Mouse (Mus musculus) brain, embryonic 14.5 days (tissue): ENCODE measurements around the gene Ctps2. TPM values are rescaled to one million over a fixed set of nuclear protein-coding genes. Genes with fewer than 3 reads are reported as not detected.

Experiments
- DNase-seq: peaks from one replicate; pipeline ENCODE4 v3.0.0-alpha.2; 2011; ENCODE audit warnings: low read depth
- CTCF ChIP-seq: fragments of 200-500 bp; IDR thresholded peaks from 2 replicates; pipeline ENCODE4 v1.5.1; 2012; ENCODE audit warnings: inconsistent platforms, mild to moderate bottlenecking, moderate library complexity, borderline replicate concordance; ENCODE audit not compliant: insufficient read depth, insufficient read length; ENCODE audit errors: extremely low read depth
- POLR2A ChIP-seq: fragments of 200-500 bp; IDR thresholded peaks from 2 replicates; pipeline ENCODE4 v1.6.1; 2012; ENCODE audit warnings: mild to moderate bottlenecking, inconsistent platforms, borderline replicate concordance; ENCODE audit not compliant: poor library complexity, insufficient read depth, insufficient read length, severe bottlenecking; ENCODE audit errors: extremely low read depth
- polyA plus RNA-seq: library from polyadenylated mRNA; depleted of rRNA; stranded (reverse); fragments of >200 nt; gene quantifications from 2 replicates; pipeline ENCODE4 v1.2.3, GENCODE M21; 2012; rRNA removed

The Ctps2 gene
- polyA plus RNA-seq, 1 experiment, result 67.7 TPM

- TF ChIP-seq POLR2A, result no peak
- no peak for TF ChIP-seq CTCF
- DNase-seq, result peak; percentile 3
Observed at GRCm38 (mm10) chrX:162991396-162991795, 90.4 kb downstream of the Ctps2 start.

- DNase-seq, result no peak
- TF ChIP-seq CTCF, result no peak
- TF ChIP-seq POLR2A, result no peak
Observed at GRCm38 (mm10) chrX:162992121-162992520, 91.1 kb downstream of the Ctps2 start.

- DNase-seq, result no peak
- no peak for TF ChIP-seq CTCF
- TF ChIP-seq POLR2A, result no peak
Observed at GRCm38 (mm10) chrX:163027864-163028263, 126.8 kb downstream of the Ctps2 start.

GRCm38 (mm10) chrX:163038767-163039166 is 137.7 kb downstream of the Ctps2 start:
- peak; percentile 85 for DNase-seq
- TF ChIP-seq POLR2A (no peak), CTCF (no peak)

GRCm38 (mm10) chrX:163042771-163043170 is 141.7 kb downstream of the Ctps2 start:
- DNase-seq, result no peak
- TF ChIP-seq POLR2A (no peak), CTCF (no peak)

- no peak for DNase-seq
- TF ChIP-seq CTCF (no peak), POLR2A (no peak)
Observed at GRCm38 (mm10) chrX:163063936-163064335, 162.9 kb downstream of the Ctps2 start.

Other genes starting within 250 kb of the Ctps2 start
- gene Rbbp7, start 140.8 kb upstream of the Ctps2 start, polyA plus RNA-seq, result 113 and 119 TPM in 2 replicates
- 11.7 TPM in 2 replicates for gene Txlng, start 71.8 kb upstream of the Ctps2 start, polyA plus RNA-seq
- gene Syap1, start 12.8 kb upstream of the Ctps2 start, polyA plus RNA-seq, result 18.8 and 27.9 TPM in 2 replicates
- 0.23 and 0.48 TPM in 2 replicates for gene S100g, start 63.4 kb downstream of the Ctps2 start, polyA plus RNA-seq